Mouse (Mus musculus) thymus, postnatal 0 days (tissue): Measurements from ENCODE around the gene Anxa6. TPM values are rescaled to one million over a fixed set of nuclear protein-coding genes. Genes with fewer than 3 reads are reported as not detected.

Source experiments
- DNase-seq: peaks from one replicate; pipeline ENCODE4 v3.0.0-alpha.2; 2015; ENCODE audit warnings: low spot score
- polyA plus RNA-seq: library from polyadenylated mRNA; unstranded; fragments of >200 nt; fragmentation: Nextera tagmentation; extraction: Ambion mirVana; gene quantifications from 2 replicates; pipeline ENCODE4 v1.2.1, GENCODE M21; 2015

The Anxa6 gene
- polyA plus RNA-seq, 1 experiment from 2014 or later, result 131 TPM

- peak; percentile 17 for DNase-seq
Measured at GRCm38 (mm10) chr11:54930318-54930979, 102.8 kb downstream of the Anxa6 start.

- DNase-seq, result no peak
Measured at GRCm38 (mm10) chr11:54929744-54930143, 103.5 kb downstream of the Anxa6 start.

- DNase-seq, result no peak
Measured at GRCm38 (mm10) chr11:54929290-54929689, 104.0 kb downstream of the Anxa6 start.

Other genes with a start within 250 kb of the Anxa6 start
- gene Cdc42se2, start 245.8 kb downstream of the Anxa6 start, polyA plus RNA-seq, result 144 and 158 TPM in 2 replicates
- gene Lyrm7, start 172.5 kb downstream of the Anxa6 start, polyA plus RNA-seq, result 18.5 and 23.7 TPM in 2 replicates
- gene Hint1, start 167.1 kb downstream of the Anxa6 start, polyA plus RNA-seq, result 767 and 806 TPM in 2 replicates
- 17.0 and 20.4 TPM in 2 replicates for gene Gpx3, start 131.0 kb downstream of the Anxa6 start, polyA plus RNA-seq
- gene Tnip1, start 70.5 kb downstream of the Anxa6 start, polyA plus RNA-seq, result 40.6 and 40.8 TPM in 2 replicates
- 25.4 and 26.8 TPM in 2 replicates for gene Ccdc69, start 44.7 kb upstream of the Anxa6 start, polyA plus RNA-seq
- gene Gm2a, start 64.7 kb upstream of the Anxa6 start, polyA plus RNA-seq, result 27.4 and 30.4 TPM in 2 replicates
- 0.08 and 0.18 TPM in 2 replicates for gene Slc36a3, start 118.3 kb upstream of the Anxa6 start, polyA plus RNA-seq
- gene Slc36a2, start 151.6 kb upstream of the Anxa6 start, polyA plus RNA-seq, result 0.24 and 0.53 TPM in 2 replicates
- gene Slc36a1, start 170.9 kb upstream of the Anxa6 start, polyA plus RNA-seq, result 4.2 TPM in 2 replicates